Mouse (Mus musculus): ENCODE results near the gene Ptprb. TPM values are rescaled to one million over a fixed set of nuclear protein-coding genes. Genes with fewer than 3 reads are reported as not detected.

Ptprb gene
- polyA plus RNA-seq, 1 experiment from 2014 or later, result 3.2 TPM

- WGBS, result 41% methylated on average over 9 of the region's 9 CpGs
- no peaks in the 10 kb centered on the region for H3K36me3 ChIP-seq (ENCODE audit: control insufficient read depth, insufficient read depth, low read length)
Measured at GRCm38 (mm10) chr10:116288130-116288529, 12.8 kb downstream of the Ptprb start.

GRCm38 (mm10) chr10:116290483-116290882 is 15.2 kb downstream of the Ptprb start:
- Histone ChIP-seq H3K4me2 (ENCODE audit: low read depth, low read length) (no peak overlapping the region), H3K9ac (ENCODE audit: low read depth, low read length) (no peak overlapping the region), H3K27me3 (replicated peaks; ENCODE audit: control insufficient read depth, insufficient read depth, low read length) (no peaks in the 10 kb centered on the region), H3K36me3 (ENCODE audit: control insufficient read depth, insufficient read depth, low read length) (no peaks in the 10 kb centered on the region), H3K4me3 (ENCODE audit: low read length) (no peak overlapping the region), H3K9me3 (ENCODE audit: control insufficient read depth, low read length) (no peaks in the 10 kb centered on the region), H3K4me1 (ENCODE audit: control insufficient read depth, insufficient read depth, low read length) (no peaks in the 10 kb centered on the region), H3K27ac (ENCODE audit: low read length) (no peak overlapping the region)
- WGBS, result 71% methylated on average over 4 of the region's 4 CpGs
- no peak for ATAC-seq

More at GRCm38 (mm10) chr10:116288130-116288529, 12.8 kb downstream of the Ptprb start:
- H3K27ac ChIP-seq (ENCODE audit: low read length), result no peak overlapping the region
- H3K4me1 ChIP-seq (ENCODE audit: control insufficient read depth, insufficient read depth, low read length), result no peaks in the 10 kb centered on the region
- no peak overlapping the region for H3K9ac ChIP-seq (ENCODE audit: low read depth, low read length)
- H3K9me3 ChIP-seq (ENCODE audit: control insufficient read depth, low read length), result no peaks in the 10 kb centered on the region
- H3K4me2 ChIP-seq (ENCODE audit: low read depth, low read length), result no peak overlapping the region
- no peak overlapping the region for H3K4me3 ChIP-seq (ENCODE audit: low read length)
- H3K27me3 ChIP-seq (replicated peaks; ENCODE audit: control insufficient read depth, insufficient read depth, low read length), result no peaks in the 10 kb centered on the region
- ATAC-seq, result no peak

GRCm38 (mm10) chr10:116291153-116291755 is 15.9 kb downstream of the Ptprb start:
- ATAC-seq, result no peak
- Histone ChIP-seq H3K4me1 (ENCODE audit: control insufficient read depth, insufficient read depth, low read length) (no peaks in the 10 kb centered on the region), H3K4me2 (ENCODE audit: low read depth, low read length) (no peak overlapping the region), H3K27ac (ENCODE audit: low read length) (no peak overlapping the region), H3K27me3 (replicated peaks; ENCODE audit: control insufficient read depth, insufficient read depth, low read length) (no peaks in the 10 kb centered on the region), H3K9me3 (ENCODE audit: control insufficient read depth, low read length) (no peaks in the 10 kb centered on the region), H3K36me3 (ENCODE audit: control insufficient read depth, insufficient read depth, low read length) (no peaks in the 10 kb centered on the region), H3K4me3 (ENCODE audit: low read length) (no peak overlapping the region), H3K9ac (ENCODE audit: low read depth, low read length) (no peak overlapping the region)
- WGBS, result 73% methylated on average over 8 of the region's 8 CpGs

DNA sequence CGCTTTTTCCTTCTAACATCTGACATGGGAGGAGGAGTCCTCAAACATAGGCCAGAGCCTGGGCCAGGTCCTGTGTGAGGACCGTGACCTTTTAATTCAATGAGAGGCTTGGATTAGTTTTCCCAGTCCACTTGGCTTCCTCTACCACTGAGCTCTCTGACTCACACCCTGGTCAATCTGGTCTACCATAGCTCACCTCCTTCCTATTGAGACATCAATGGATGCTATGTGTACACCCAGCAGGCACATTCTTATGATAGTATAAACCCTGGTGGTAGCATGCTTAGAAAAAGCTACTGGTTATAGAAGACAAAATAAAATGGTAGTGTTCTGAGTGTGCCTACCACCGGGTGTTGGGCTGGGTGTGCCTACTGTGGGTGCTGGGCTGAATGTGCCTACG is 21.1 kb downstream of the Ptprb start:
- no peak for ATAC-seq
- Histone ChIP-seq H3K27ac (ENCODE audit: low read length) (no peak overlapping the region), H3K9me3 (ENCODE audit: control insufficient read depth, low read length) (no peaks in the 10 kb centered on the region), H3K36me3 (ENCODE audit: control insufficient read depth, insufficient read depth, low read length) (no peaks in the 10 kb centered on the region), H3K9ac (ENCODE audit: low read depth, low read length) (no peak overlapping the region), H3K27me3 (replicated peaks; ENCODE audit: control insufficient read depth, insufficient read depth, low read length) (peaks cover 5% of the 10 kb centered on the region), H3K4me1 (ENCODE audit: control insufficient read depth, insufficient read depth, low read length) (peaks cover 11% of the 10 kb centered on the region), H3K4me3 (ENCODE audit: low read length) (no peak overlapping the region), H3K4me2 (ENCODE audit: low read depth, low read length) (no peak overlapping the region)
- whole genome bisulfite sequencing, result 87% methylated on average over 4 of the region's 4 CpGs

- Histone ChIP-seq H3K27ac (ENCODE audit: low read length) (no peak overlapping the region), H3K4me3 (ENCODE audit: low read length) (0 out of 2 replicates have a peak overlapping the region, but pooled peaks have one; percentile 9), H3K4me2 (ENCODE audit: low read depth, low read length) (peak overlapping the region; percentile 32; the same call in 1 of the 2 replicates), H3K4me1 (ENCODE audit: control insufficient read depth, insufficient read depth, low read length) (peaks cover 14% of the 10 kb centered on the region), H3K36me3 (ENCODE audit: control insufficient read depth, insufficient read depth, low read length) (no peaks in the 10 kb centered on the region), H3K27me3 (replicated peaks; ENCODE audit: control insufficient read depth, insufficient read depth, low read length) (peaks cover 12% of the 10 kb centered on the region), H3K9ac (ENCODE audit: low read depth, low read length) (no peak overlapping the region), H3K9me3 (ENCODE audit: control insufficient read depth, low read length) (no peaks in the 10 kb centered on the region)
- 27% methylated on average over 12 of the region's 12 CpGs for WGBS
- peak; percentile 61; the same call in 1 of the 2 replicates for ATAC-seq
Measured at GRCm38 (mm10) chr10:116297854-116298253, 22.5 kb downstream of the Ptprb start.

GRCm38 (mm10) chr10:116300824-116301223 is 25.5 kb downstream of the Ptprb start:
- peak overlapping the region; percentile 59 for H3K4me3 ChIP-seq (ENCODE audit: low read length)
- H3K36me3 ChIP-seq (ENCODE audit: control insufficient read depth, insufficient read depth, low read length), result no peaks in the 10 kb centered on the region
- H3K27me3 ChIP-seq (replicated peaks; ENCODE audit: control insufficient read depth, insufficient read depth, low read length), result peaks cover 12% of the 10 kb centered on the region
- WGBS, result 29% methylated on average over 7 of the region's 7 CpGs
- peak overlapping the region; percentile 66 for H3K9ac ChIP-seq (ENCODE audit: low read depth, low read length)
- peaks cover 14% of the 10 kb centered on the region for H3K4me1 ChIP-seq (ENCODE audit: control insufficient read depth, insufficient read depth, low read length)
- no peaks in the 10 kb centered on the region for H3K9me3 ChIP-seq (ENCODE audit: control insufficient read depth, low read length)
- peak; percentile 52 for ATAC-seq
- peak overlapping the region; percentile 93 for H3K4me2 ChIP-seq (ENCODE audit: low read depth, low read length)
- no peak overlapping the region for H3K27ac ChIP-seq (ENCODE audit: low read length)

DNA sequence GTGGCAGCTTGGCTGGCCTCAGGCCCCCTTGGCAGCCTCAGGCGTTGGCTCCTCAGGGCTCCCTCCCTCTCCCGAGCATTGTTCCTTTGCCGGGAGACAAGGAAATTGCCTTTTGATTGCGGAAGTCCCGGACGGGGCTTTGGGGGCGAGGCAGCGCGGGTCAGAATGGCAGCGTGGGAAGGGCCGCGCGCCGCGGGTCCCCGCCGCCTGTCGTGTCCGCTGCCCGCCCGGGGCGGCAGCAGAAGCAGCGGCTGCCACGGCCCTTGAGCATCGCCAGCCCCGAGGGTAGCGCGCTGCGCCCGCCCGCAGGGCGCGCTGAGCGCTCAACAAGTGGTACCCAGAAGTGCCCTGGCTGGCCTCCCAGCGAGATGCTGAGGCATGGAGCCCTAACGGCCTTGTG is 25.9 kb downstream of the Ptprb start:
- WGBS, result 1% methylated on average over 36 of the region's 36 CpGs
- Histone ChIP-seq H3K9ac (ENCODE audit: low read depth, low read length) (peak overlapping the region; percentile 66), H3K27me3 (replicated peaks; ENCODE audit: control insufficient read depth, insufficient read depth, low read length) (peaks cover 12% of the 10 kb centered on the region), H3K27ac (ENCODE audit: low read length) (no peak overlapping the region), H3K9me3 (ENCODE audit: control insufficient read depth, low read length) (no peaks in the 10 kb centered on the region), H3K4me2 (ENCODE audit: low read depth, low read length) (peak overlapping the region; percentile 93), H3K36me3 (ENCODE audit: control insufficient read depth, insufficient read depth, low read length) (no peaks in the 10 kb centered on the region), H3K4me1 (ENCODE audit: control insufficient read depth, insufficient read depth, low read length) (peaks cover 14% of the 10 kb centered on the region), H3K4me3 (ENCODE audit: low read length) (peak overlapping the region; percentile 59)
- ATAC-seq, result peak; percentile 61

- no peak overlapping the region for H3K4me2 ChIP-seq (ENCODE audit: low read depth, low read length)
- H3K27ac ChIP-seq (ENCODE audit: low read length), result no peak overlapping the region
- H3K9ac ChIP-seq (ENCODE audit: low read depth, low read length), result no peak overlapping the region
- peaks cover 4% of the 10 kb centered on the region; the same call in 1 of the 2 replicates for H3K4me1 ChIP-seq (ENCODE audit: control insufficient read depth, insufficient read depth, low read length)
- ATAC-seq, result no peak
- H3K36me3 ChIP-seq (ENCODE audit: control insufficient read depth, insufficient read depth, low read length), result no peaks in the 10 kb centered on the region
- WGBS, result 84% methylated on average over 4 of the region's 4 CpGs
- peaks cover 12% of the 10 kb centered on the region for H3K27me3 ChIP-seq (replicated peaks; ENCODE audit: control insufficient read depth, insufficient read depth, low read length)
- no peak overlapping the region for H3K4me3 ChIP-seq (ENCODE audit: low read length)
- no peaks in the 10 kb centered on the region for H3K9me3 ChIP-seq (ENCODE audit: control insufficient read depth, low read length)
Measured at GRCm38 (mm10) chr10:116304355-116304754, 29.0 kb downstream of the Ptprb start.

- no peak overlapping the region for H3K4me3 ChIP-seq (ENCODE audit: low read length)
- no peaks in the 10 kb centered on the region for H3K36me3 ChIP-seq (ENCODE audit: control insufficient read depth, insufficient read depth, low read length)
- no peaks in the 10 kb centered on the region for H3K4me1 ChIP-seq (ENCODE audit: control insufficient read depth, insufficient read depth, low read length)
- ATAC-seq, result no peak
- H3K27ac ChIP-seq (ENCODE audit: low read length), result no peak overlapping the region
- no peaks in the 10 kb centered on the region for H3K27me3 ChIP-seq (replicated peaks; ENCODE audit: control insufficient read depth, insufficient read depth, low read length)
- WGBS, result 54% methylated on average over 2 of the region's 2 CpGs
- no peak overlapping the region for H3K4me2 ChIP-seq (ENCODE audit: low read depth, low read length)
- H3K9me3 ChIP-seq (ENCODE audit: control insufficient read depth, low read length), result no peaks in the 10 kb centered on the region
- H3K9ac ChIP-seq (ENCODE audit: low read depth, low read length), result no peak overlapping the region
Measured at GRCm38 (mm10) chr10:116309460-116309859, 34.1 kb downstream of the Ptprb start.

Data from intestine, embryonic 16.5 days (tissue).